Mouse (Mus musculus) left cerebral cortex, postnatal 25 days (tissue): ENCODE results near the gene Abr. TPM values are rescaled to one million over a fixed set of nuclear protein-coding genes. Genes with fewer than 3 reads are reported as not detected.
A peak's percentile ranks its signal among the peaks of the same experiment; 100 is the strongest.

Source experiments
- DNase-seq, 2 experiments: peaks; one replicate each; pipeline ENCODE4 v3.0.0; 2022; ENCODE audit warnings: low spot score in 2 of 2, mixed read lengths in 1 of 2
- intact Hi-C: fragments of 180-260 bp; cut with DNase I; formaldehyde crosslinking; loops from one replicate; pipeline ENCODE4 v1.15.1; 2025
- total RNA-seq, 2 experiments: library from RNA; stranded (reverse); gene quantifications; 2 replicates each; pipeline ENCODE4 v1.2.3; 2021

Abr gene
- total RNA-seq, 2 experiments from 2014 or later: 458 to 459 TPM

DNA sequence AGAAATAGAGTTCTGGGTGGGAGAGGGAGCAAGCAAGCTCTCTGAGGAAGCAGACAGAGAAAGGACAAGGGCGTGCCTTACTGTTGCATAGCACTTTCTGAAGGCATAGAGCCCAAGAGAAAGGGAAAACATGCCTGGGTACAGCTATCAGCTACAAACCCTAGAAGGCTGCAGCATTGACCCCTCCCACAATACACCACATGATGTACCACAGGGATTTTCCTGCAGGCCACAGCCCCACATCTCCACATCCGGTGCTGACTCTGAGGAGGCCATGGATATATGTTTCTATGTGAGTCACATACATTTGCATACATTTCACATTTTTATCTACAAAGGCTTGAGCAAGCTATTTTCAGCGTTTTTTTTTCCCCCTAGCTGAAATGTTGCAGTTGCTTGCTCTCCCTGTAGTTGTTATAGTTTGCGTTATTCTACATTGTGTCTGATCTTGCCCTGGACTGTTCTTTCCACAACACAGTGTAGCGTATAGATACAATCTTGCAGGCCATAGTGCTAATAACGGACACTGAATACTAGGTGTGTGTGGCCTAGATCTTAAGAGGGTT lies 49.2 kb downstream of the Abr start:
- peak; percentile 43 to 91 for DNase-seq
- intact Hi-C loops: loop anchor here (10.0 kb wide), 1 partner anchor 118 kb away; no protein-coding TSS in a partner anchor

DNA sequence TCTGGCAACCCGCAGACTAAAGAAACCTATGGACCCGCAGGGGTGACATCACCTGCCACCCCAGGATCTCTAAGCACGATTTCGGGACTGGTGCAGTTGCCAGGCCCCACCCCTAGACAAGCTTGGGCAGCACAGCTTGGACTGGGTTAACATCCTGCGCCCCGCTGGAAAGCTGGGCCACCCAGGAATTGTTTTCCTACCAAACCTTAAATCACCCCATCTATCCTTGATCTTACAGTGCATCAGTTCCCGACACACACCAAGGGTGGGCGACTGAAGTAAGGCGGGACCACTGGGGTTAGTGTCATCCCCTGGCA lies 50.5 kb downstream of the Abr start:
- intact Hi-C loops: loop anchor here (2.0 to 10.0 kb wide), 2 partner anchors 65 to 117 kb away; no protein-coding TSS in a partner anchor
- DNase-seq: no peak

DNA sequence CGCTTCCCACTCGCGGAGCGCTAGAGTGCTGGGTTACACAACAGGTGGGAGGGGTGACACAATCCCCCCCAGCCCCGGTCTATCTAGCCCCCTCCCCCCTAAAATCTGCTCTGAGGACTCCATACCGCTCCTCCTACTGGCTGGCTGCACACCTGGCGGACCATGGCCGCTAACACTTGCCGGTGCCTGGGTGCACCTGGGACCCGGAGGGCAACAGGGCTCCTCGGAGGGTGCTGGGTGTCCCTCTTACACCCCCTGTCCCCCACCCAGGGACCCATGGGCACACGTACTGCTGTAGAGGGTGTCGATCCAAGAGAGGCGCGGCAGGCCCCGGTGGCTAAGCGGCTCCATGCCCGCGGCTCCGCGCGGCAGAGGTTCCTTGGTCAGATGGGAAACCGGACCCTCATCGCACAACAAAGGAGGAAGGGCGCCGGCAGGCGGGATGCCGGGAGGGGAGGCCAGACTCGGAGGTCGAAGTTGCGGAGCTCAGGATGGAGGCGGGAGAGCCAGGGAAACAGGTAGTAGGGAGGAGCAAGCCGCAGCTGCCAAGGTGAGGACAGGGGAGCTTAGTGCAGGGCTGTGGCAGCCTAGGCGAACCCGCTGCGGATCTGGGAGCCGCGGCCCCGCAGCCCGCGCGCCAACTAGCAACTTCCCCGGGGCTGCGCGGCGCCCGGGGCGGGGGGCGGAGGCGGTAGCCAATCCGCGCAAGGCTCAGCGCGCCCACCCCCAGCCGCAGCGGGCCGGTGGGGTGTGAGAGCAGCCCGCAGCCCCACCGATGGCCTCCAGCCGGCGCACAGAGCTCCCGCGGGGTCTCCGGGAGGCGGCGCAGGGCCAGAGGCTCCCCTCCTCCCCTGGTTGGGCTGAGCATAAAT lies 51.1 kb downstream of the Abr start:
- DNase-seq: peak; percentile 77 to 79
- intact Hi-C loops: loop anchor here (2.0 to 10.0 kb wide), 2 partner anchors 64 to 116 kb away; no protein-coding TSS in a partner anchor

DNA sequence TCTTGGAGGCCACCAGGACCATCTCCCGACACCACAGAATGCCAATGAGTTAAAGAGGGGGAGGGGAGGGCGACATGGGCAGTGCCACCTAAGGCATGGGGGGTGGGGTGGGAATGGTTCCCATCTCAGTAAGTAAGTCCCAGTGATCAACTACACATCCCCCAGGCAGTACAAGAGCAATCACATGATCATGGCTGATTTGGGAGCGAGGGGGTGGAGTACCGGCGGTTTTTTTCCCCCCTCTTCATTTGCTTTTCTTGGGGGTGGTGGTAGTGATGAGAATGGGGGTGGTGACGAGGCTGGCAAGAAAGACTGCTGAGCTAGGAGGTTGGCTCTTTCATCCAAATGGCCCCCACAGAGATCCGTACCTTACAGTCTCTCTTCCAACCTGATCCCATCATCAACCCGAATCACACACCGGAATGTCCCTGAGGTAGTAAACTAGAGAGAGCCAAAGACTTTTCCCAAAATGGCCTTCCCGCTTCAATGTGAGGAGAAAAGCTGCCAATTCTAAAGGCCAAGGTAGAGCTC lies 51.8 kb downstream of the Abr start:
- intact Hi-C loops: loop anchor here (2.0 to 10.0 kb wide), 2 partner anchors 63 to 115 kb away; no protein-coding TSS in a partner anchor
- DNase-seq: peak; percentile 61 to 79

DNA sequence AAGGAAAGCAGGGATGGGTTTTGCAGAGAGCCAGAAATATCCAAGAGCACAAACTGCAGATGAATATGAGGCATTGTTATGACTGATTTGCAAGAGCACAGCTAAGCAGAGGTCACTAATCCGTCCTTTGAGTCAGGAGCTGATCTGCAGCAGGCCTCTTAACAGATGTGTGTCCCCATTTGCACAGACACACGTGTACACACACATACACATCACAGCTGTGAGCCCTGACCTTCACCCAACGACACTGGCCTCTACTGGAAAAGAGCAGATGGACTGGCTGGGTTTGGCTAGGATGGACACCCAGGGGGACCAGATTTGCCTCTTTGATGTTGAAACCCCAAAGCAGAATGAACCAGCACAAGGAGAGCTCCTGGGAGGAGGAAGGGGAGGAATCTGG lies 52.7 kb downstream of the Abr start:
- intact Hi-C loops: no loop called here
- no peak for DNase-seq

DNA sequence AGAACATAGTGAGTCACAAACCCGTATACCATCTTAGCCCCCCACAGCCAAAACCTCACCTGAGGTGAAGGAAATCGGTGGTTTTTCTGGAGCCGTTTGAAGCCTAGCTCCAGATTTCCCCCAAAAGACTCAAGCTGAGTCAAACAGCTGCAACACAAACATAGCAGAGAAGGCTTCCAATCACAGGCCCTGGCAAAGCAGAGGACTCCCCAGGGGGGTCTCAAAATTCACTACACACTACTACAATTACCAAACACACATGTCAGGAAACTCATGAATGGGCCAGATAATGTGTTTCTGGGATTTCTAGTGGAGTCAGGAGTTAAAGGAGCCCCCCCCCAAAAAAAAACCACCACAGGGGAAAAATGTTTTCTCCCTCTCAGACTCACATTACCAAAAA lies 56.0 kb downstream of the Abr start:
- no peak for DNase-seq
- intact Hi-C loops: no loop called here

DNA sequence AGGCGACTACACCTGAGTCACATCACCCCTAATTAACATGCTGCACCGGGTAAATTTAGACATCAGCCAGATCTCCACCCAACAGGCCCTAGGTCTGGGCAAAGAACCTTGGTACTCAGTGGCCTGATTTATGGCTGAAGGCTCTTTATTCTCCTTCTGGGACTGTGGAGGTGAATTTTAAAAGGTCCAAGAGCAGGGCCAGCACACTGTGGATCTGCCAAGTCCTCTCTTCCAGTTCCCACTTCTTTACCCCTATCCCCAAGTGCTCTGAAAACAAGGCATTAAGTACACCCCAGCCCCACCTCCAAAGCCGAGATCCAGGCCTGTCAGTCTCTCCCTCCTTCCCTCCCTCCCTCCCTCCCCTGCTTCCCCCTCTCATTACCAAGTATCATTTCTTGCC lies 59.5 kb downstream of the Abr start:
- peak in 1 of 2 experiments; percentile 53 for DNase-seq
- intact Hi-C loops: no loop called here

DNA sequence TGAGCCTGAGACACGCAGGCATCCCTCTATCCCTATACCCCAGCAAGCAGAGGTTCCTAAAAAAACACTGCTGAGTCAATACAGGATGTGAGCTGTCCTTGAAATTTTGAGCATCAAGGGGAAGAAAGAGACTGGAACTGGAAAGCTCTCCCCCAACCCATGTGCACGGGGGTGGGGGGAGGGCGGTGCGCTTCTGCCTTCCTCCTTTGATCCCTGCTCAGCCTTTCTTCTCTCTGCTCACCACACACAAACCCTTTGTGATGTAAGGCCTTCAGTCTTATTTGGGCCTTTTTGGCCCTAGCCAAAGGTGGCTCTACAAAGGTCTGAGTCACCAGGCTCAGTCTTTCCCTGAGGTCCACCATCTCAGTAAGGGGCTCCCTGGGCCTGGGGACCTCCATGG lies 59.9 kb downstream of the Abr start:
- intact Hi-C loops: no loop called here
- DNase-seq: peak in 1 of 2 experiments; percentile 74

DNA sequence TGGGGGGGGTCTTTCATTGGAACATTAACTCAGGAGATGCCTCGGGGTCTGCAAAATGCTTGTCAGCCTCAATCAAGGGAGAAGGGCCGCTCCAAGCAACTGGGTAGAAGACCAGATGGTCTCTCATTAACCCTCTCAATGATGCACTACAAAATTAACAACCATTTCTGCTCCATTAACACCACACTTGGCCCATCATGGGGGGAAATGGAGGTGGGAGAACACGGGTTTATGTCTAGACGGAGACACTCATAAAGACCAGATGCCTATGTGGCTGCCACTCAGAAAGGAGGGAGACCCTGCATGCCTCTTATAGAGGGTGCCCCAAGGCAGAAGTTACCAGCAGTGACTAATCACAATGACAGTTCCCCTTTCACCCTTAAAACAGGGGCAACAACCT lies 64.3 kb downstream of the Abr start:
- no peak for DNase-seq
- intact Hi-C loops: no loop called here

DNA sequence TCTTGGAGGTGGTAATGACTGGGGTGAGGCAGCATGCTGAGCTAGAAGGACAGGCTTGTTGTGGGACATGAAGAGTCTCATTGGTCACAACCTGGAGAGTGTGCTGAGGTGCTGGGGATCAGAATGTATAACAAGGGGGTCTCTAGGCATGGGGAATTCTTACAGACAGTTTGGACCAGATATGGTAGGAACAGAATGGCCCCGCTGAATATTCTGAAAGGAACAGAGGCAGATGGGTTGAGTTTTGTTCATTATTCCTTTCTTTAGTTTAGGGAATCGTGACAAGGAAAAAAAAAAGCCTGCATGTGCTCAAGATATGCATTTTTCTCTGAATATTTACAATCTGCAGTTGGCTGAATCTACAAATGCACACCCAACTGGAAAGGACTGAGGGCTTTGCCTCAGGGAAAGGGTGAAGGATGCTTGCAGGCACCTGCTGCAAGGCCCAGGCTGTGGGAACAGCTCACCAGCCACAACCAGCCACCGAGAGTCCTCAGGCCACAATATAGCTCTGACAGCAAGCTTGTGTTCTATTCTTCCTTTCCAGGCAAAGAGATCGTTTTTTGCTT lies 73.9 kb downstream of the Abr start:
- intact Hi-C loops: no loop called here
- DNase-seq: no peak

DNA sequence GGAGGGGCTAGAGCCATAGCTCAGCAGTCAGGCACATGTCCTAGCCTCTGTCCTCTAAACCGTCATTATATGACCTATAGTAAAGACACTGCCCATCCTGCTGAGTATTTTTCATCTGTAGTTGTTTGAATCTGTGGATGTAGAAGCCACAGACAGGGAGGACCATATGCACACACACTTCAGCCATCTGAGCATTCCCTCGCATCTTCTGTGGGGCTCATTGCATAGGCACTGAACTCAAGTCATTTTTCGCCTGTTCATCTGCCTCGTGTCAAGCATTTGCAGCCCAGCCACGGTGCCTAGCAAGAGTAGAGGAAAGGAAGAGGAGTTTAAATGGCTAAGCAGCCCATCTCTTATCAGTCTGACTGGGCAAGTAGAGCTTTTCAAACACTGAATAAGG lies 74.7 kb downstream of the Abr start:
- DNase-seq: no peak
- intact Hi-C loops: no loop called here

DNA sequence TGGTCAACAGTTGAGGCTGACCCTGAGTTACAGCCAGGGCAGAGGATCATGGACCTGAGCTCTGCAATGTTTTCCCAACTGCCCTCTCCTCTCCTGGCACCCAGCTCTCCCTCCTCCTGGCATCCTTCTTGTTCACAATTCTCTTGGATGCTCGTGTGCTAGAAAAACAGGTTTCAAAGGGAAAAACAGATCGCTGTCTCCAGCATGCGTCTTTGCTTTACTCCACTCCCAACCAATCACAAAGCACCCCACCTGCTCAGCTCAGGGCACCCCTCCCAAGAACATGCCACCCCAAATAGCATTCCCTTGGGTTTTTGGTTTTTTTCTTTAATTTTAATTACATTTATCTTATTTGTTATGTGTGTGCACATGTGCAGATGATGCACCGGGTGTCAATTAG lies 75.7 kb downstream of the Abr start:
- intact Hi-C loops: no loop called here
- DNase-seq: no peak

DNA sequence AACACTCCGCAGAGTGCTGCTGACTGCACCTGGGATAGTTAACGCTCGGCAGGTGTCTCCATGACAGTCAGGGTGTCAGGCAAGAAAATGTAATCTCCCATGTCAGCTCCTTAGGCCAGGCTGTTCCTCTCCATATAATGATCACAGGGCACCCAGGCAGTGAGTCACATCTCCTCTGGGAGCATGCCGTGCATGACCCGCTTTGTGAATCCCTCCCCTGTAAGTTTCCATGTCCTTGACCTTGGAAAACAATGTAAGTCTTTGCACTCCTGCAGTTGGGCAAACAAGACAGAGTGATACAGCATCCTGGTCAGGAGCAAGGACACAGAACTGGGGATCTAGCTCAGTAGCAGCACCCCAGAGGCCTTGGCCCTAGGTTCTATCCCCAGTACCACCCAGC lies 78.8 kb downstream of the Abr start:
- no peak for DNase-seq
- intact Hi-C loops: no loop called here

DNA sequence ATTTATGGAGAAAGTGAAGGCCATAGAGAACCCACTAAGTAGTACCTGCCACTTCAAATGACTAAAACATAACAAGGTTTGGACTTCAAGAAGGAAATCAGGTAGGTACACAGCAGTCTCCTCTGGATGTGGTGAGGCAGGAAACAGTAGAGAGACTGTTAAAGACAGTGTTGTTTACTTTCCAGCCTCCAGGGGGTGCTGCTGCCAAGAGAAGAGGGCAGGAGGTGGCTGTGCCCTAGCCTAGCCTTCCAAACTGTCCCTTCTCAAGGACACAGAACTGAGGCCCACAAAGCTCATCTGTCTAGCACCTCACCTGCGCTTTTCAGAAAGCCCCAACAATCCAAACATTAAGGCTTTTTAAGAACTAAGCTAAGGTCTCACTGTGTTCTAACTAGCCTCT lies 81.1 kb downstream of the Abr start:
- intact Hi-C loops: loop anchor here (1.0 kb wide), 1 partner anchor 37 kb away; no protein-coding TSS in a partner anchor
- DNase-seq: peak; percentile 68 to 77

DNA sequence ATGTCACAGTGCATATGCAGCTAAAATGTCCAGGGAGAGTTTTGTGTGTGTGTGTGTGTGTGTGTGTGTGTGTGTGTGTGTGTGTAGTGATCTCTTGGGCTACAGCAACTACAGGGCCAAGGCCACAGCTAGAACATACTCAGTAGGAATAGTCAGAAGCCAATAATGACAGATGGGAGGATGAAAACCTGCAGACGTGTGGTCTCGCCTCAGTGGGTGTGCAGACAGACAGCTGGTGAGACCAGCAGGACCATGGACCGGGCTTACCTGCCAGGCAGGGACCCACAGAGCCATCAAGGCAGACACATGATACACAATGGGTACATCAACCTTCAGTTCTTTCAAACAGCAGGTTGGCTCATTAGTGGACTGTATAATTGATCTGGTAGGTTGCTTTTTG lies 84.7 kb downstream of the Abr start:
- DNase-seq: no peak
- intact Hi-C loops: no loop called here

DNA sequence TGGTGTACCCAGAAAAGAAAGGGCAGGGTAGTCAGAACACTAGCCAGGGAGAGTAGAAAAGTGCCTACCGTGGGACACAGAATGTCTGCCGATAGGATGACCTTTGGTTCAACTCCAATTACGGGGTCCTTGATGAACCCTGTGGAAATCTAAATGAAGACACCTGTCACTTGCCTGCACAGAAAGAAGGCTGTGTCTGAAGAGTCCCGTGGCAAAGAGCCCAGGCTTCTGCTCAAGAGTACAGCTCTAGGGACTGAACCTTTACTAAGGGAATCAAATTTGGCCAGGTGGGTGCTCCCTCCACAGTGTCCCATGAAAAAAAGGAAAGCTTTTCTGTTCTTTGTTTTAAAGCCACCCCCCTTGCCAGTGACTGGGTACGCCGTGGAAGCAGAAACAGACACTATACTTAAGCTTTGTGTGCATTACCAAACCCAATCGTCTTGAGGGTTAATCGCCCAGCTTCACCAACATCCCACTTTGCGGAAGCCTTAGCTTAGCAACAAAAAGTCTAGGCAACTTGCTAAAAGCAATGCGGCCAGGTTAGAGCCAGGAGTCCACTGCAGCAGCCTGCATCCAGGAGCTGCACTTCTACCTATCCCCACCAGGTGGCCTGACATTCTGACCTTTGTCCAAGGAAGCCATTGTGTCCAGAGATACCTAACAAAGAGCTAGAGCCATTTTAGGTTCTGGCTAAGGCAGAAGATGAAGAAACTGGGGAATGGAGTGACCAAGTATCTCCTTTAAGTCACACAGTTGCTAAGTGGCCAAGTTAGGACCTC lies 85.3 kb downstream of the Abr start:
- intact Hi-C loops: no loop called here
- no peak for DNase-seq

DNA sequence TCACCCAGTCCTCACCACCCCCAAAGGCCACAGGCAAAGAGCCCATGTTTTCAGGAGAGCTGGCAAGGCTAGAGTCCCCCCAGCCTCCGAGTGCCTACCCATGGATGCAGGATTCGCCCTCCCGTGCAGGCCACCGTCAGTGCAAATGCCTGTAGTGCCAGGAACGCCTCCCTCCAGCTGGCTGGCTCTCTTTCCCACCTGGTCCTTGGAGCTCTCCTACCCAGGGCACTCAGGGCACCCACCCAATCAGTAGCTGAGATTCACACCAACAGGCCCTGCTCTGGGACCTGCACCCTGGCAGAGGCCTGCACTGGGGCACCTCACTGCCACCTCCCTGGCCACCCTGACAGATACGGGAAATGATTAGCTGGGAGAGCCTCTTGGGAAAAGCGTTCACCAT lies 90.1 kb downstream of the Abr start:
- intact Hi-C loops: no loop called here

DNA sequence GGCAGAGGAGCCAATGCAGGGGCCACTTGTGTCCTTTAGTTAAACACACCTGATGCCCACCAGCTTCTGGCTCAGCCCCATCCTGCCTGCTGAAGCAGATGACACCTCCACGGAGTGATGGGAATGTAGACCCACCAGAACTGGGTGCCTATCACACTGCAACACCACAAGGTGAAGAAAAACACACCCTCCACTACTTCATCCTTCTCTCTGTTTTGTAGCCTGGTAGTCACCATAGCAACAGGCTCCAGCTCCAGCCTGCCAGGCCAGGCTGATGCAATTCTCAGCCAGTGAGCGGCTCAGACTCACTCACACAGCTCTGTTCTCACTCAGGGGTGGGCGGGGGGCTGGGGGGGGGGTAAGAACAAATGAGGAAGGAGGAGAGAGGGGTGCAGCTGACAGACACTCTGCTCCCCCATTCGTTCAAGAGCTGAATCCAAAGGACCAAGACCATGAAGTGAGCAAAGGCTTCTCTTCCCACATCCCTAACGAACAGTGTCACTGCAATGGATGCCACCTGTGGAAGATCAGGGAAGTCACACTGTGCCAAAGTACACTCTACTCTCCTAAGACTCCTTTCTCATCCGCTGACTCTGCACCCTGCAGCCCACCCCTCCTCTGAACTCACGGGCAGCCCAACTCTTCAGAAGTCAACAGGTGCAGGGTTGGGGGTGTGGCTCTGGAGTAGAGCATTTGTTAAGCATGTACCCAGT lies 91.0 kb downstream of the Abr start:
- intact Hi-C loops: no loop called here
- DNase-seq: peak; percentile 73 to 85

More for the DNA sequence above, 90.1 kb downstream of the Abr start:
- DNase-seq: no peak
